Mouse (Mus musculus): ENCODE measurements around the gene Olfr1324. TPM values are rescaled to one million over a fixed set of nuclear protein-coding genes. Genes with fewer than 3 reads are reported as not detected.

Olfr1324 gene
- polyA plus RNA-seq (2014; fragmentation: Illumina TruSeq; extraction: RNeasy Lipid Tissue Mini Kit (QIAGEN cat#74804); ENCODE audit: low read depth, low replicate concordance), result not detected

DNA sequence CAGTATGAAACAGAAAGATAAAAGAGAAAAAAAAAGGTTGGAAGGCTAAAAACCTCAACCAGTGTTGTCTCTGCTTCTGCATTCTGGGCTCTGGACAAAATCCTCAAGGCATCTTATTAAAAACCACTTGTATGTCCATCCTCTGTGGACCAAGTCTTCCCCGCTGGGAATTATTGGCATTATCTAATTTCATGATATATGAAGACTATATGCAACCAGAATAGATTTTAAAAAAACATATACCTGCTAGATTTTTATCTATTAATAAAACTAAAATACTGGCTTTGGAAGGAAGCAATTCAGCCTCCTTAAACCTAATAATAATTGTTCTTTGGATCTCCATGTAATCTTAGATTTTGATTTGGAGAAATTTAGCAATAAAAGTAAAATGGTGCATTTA lies at the start of gene Olfr1324:
Gene Olfr1324, minus strand, starts transcription at position 101 of the 400 bp plus-strand sequence.

